Mouse (Mus musculus) lung, postnatal 0 days (tissue): Measurements from ENCODE around the gene Ceacam2.
"Not testable (repeated sequence)": the region's sequence is repeated elsewhere in the genome, so short reads cannot be mapped to it uniquely, and the experiment has no call there.

Experiments used
- CTCF ChIP-seq: IDR thresholded peaks from 2 replicates; pipeline ENCODE4 v1.5.1; 2016; ENCODE audit warnings: antibody characterized with exemption, mild to moderate bottlenecking
- EP300 ChIP-seq: IDR thresholded peaks from 2 replicates; pipeline ENCODE4 v1.6.1; 2016; ENCODE audit warnings: antibody characterized with exemption, mild to moderate bottlenecking, control low read depth

DNA sequence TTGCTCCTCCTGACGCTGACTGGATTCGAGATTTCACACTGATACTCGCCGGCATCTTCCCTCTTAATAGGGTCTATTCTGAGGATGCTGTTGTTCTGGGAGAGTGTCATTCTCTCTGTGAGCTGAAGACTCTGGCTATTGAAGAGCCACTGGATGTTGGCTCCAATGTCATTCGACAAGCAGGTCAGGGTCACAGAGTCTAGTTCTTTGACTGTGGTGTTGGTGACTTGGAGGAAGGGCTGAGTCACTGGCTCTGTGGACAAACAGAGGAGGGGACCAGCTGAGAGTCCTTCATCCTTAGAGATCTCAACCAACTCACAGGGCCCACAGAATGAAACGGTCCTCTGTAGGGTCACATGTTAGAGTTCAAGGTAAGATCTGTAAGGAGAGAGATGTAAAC is 67.8 kb downstream of the Ceacam2 start:
- not testable (repeated sequence) for TF ChIP-seq CTCF, EP300
